Mouse (Mus musculus) left cerebral cortex, adult 18-20 months (tissue): ENCODE measurements around the gene Edc4. TPM values are rescaled to one million over a fixed set of nuclear protein-coding genes. Genes with fewer than 3 reads are reported as not detected.

Experiments
- DNase-seq, 2 experiments: peaks; one replicate each; pipeline ENCODE4 v3.0.0; 2021 to 2022; ENCODE audit warnings: low spot score in 2 of 2, mixed read lengths in 1 of 2
- total RNA-seq, 2 experiments: library from RNA; stranded (reverse); gene quantifications; 2 replicates each; pipeline ENCODE4 v1.2.3; 2021

Gene Edc4
- total RNA-seq, 2 experiments from 2014 or later, result 62.8 to 65.0 TPM

DNA sequence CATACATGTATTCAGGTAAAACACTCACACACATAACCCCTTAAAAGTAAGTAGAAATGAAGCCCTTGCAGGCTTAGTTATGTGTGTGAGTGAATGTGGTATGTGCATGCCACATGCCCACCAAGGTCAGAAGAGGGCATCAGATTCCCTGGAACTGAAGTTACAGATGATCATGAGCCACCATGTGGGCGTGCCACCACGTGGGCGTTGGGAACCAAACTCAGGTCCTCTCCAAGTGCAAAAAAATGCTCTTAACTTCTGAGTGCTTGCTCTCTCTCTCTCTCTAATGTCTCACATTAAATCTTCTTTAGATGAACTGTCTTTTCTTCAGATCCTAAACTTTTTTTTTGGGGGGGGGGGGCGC lies 57.6 kb downstream of the Edc4 start, which contains the start of gene Psmb10:
Gene Psmb10, minus strand, starts transcription at position 139 of the 364 bp plus-strand sequence.
- DNase-seq, result peak; percentile 38 to 42

DNA sequence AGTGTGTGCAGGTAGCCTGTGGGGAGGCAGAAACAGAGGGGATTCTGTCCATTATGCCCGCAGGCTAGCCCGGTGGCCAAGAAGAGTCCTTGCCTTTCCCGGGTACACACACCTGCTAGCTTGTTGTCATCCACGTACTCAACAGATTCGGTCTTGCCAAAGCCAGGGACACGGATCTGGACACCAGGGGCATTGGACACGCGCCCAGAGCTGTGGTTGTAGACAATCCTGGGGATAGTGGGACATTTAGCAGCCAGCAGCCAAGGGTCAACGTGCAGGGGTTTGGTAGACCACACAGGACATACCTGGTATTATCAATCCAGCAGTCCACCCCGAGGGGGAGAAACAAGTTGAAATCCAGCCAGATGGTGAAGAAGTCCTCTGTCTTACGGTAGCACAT lies 61.3 kb downstream of the Edc4 start:
- DNase-seq, result no peak

GRCm38 (mm10) chr8:105942542-105942941 lies 61.9 kb downstream of the Edc4 start:
- no peak for DNase-seq

DNA sequence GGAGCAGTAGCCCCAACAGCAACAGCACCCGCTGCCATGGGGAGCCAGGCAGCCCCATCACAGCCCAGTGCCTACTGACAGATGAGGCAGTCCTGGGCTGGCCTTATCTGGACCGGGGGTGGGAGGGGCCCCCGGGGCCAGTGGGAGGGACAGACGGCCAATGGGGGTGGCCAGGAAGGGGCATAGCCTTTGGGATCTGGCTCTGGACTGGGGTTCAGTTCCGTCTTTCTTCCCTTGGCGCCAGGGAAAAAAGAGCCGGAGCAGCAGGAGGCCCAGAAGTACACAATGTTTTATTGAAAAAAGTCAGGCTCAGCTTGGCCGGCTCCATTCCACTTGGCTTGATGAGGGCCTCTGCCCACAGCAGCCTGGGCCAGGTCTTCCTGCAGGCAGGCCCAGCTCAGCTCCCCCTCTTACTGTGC lies 62.6 kb downstream of the Edc4 start, which contains the start of gene Lcat:
Gene Lcat, minus strand, starts transcription at position 62 of the 419 bp plus-strand sequence.
- peak in 1 of 2 experiments; percentile 19 for DNase-seq

Other genes starting within 250 kb of the Edc4 start
- 10 to 100 TPM; 68.0 to 68.4 TPM for gene Ctcf, start 244.3 kb upstream of the Edc4 start, total RNA-seq
- gene Agrp, start 243.5 kb upstream of the Edc4 start, total RNA-seq, result not detected
- gene Carmil2, start 194.6 kb upstream of the Edc4 start, total RNA-seq, result 10 to 100 TPM; 60.0 to 64.6 TPM
- gene Acd, start 179.8 kb upstream of the Edc4 start, total RNA-seq, result 10 to 100 TPM; 53.7 to 57.3 TPM
- gene Pard6a, start 179.7 kb upstream of the Edc4 start, total RNA-seq, result 10 to 100 TPM; 41.2 to 46.1 TPM
- gene 4933405L10Rik, start 173.2 kb upstream of the Edc4 start, total RNA-seq, result under 1 TPM in 1 of 2 experiments, not detected in 1; 0.49 TPM
- gene Enkd1, start 172.7 kb upstream of the Edc4 start, total RNA-seq, result 10 to 100 TPM in 1 of 2 experiments, 1 to 10 TPM in 1; 9.5 to 11.2 TPM
- gene Gfod2, start 122.2 kb upstream of the Edc4 start, total RNA-seq, result 10 to 100 TPM; 23.4 to 23.5 TPM
- gene Ranbp10, start 53.5 kb upstream of the Edc4 start, total RNA-seq, result 10 to 100 TPM; 22.6 to 22.9 TPM
- gene Tsnaxip1, start 53.1 kb upstream of the Edc4 start, total RNA-seq, result under 1 TPM in 1 of 2 experiments, not detected in 1; 0.26 TPM
- 10 to 100 TPM; 14.1 to 18.1 TPM for gene Cenpt, start 27.6 kb upstream of the Edc4 start, total RNA-seq
- gene Thap11, start 25.7 kb upstream of the Edc4 start, total RNA-seq, result 10 to 100 TPM; 40.8 to 41.6 TPM
- 10 to 100 TPM; 24.8 to 29.0 TPM for gene Nutf2, start 20.3 kb upstream of the Edc4 start, total RNA-seq
- 1 to 10 TPM; 3.6 to 4.1 TPM for gene Nrn1l, start 12.7 kb downstream of the Edc4 start, total RNA-seq
- gene Pskh1, start 19.6 kb downstream of the Edc4 start, total RNA-seq, result 1 to 10 TPM; 6.6 to 7.6 TPM
- 1 to 10 TPM; 1.9 to 2.4 TPM for gene Ctrl, start 53.0 kb downstream of the Edc4 start, total RNA-seq
- gene Psmb10, start 57.6 kb downstream of the Edc4 start, total RNA-seq, result 10 to 100 TPM; 92.9 to 93.3 TPM
- gene Lcat, start 62.5 kb downstream of the Edc4 start, total RNA-seq, result 10 to 100 TPM; 22.8 to 26.4 TPM
- 10 to 100 TPM; 17.3 to 19.2 TPM for gene Slc12a4, start 85.2 kb downstream of the Edc4 start, total RNA-seq
- gene Dpep3, start 98.5 kb downstream of the Edc4 start, total RNA-seq, result not detected
- 10 to 100 TPM; 18.9 to 19.2 TPM for gene Dus2, start 110.5 kb downstream of the Edc4 start, total RNA-seq
- not detected for gene Dpep2nb, start 125.1 kb downstream of the Edc4 start, total RNA-seq
- gene Ddx28, start 131.0 kb downstream of the Edc4 start, total RNA-seq, result 10 to 100 TPM; 14.5 to 17.2 TPM
- gene Nfatc3, start 178.0 kb downstream of the Edc4 start, total RNA-seq, result 10 to 100 TPM; 10.5 to 12.4 TPM